Mouse (Mus musculus) ES-E14 (cell line): ENCODE data around the gene Itpr1. TPM values are rescaled to one million over a fixed set of nuclear protein-coding genes. Genes with fewer than 3 reads are reported as not detected.

Source experiments
- DNase-seq: peaks from one replicate; pipeline ENCODE4 v3.0.0-alpha.2; 2013; ENCODE audit warnings: low read depth, low spot score
- H3K27ac ChIP-seq: 2 replicates; pipeline ENCODE4 v1.5.1; 2012; ENCODE audit warnings: low read depth, mild to moderate bottlenecking, low read length, moderate library complexity, mixed read lengths; ENCODE audit not compliant: poor library complexity, insufficient read depth, severe bottlenecking
- H3K36me3 ChIP-seq: 2 replicates; pipeline ENCODE4 v1.6.1; 2012; ENCODE audit warnings: mild to moderate bottlenecking, low read length, moderate library complexity, mixed read lengths; ENCODE audit not compliant: control insufficient read depth, poor library complexity, insufficient read depth, severe bottlenecking
- H3K4me1 ChIP-seq, 2 experiments: fragments of 150-350 bp in 1 of 2; sonication (generic) in 1 of 2; 2 replicates each; pipeline ENCODE4 v1.6.1; 2012; ENCODE audit warnings: low read length in 2 of 2, mild to moderate bottlenecking in 1 of 2, mixed read lengths in 1 of 2; ENCODE audit not compliant: control insufficient read depth in 2 of 2, insufficient read depth in 2 of 2, poor library complexity in 1 of 2
- H3K4me3 ChIP-seq, 2 experiments: fragments of 150-350 bp in 1 of 2; sonication (generic) in 1 of 2; 2 replicates each; pipeline ENCODE4 v1.5.1; 2012; ENCODE audit warnings: low read length in 2 of 2, low read depth in 1 of 2, mild to moderate bottlenecking in 1 of 2, mixed read lengths in 1 of 2; ENCODE audit not compliant: insufficient read depth in 1 of 2, poor library complexity in 1 of 2, severe bottlenecking in 1 of 2
- H3K9ac ChIP-seq: 2 replicates; pipeline ENCODE4 v1.6.1; 2012; ENCODE audit warnings: low read depth, mild to moderate bottlenecking, low read length, mixed read lengths; ENCODE audit not compliant: poor library complexity, insufficient read depth, severe bottlenecking
- H3K9me3 ChIP-seq: fragments of 150-350 bp; sonication (generic); 2 replicates; pipeline ENCODE4 v1.6.1; 2012; ENCODE audit warnings: low read depth, mild to moderate bottlenecking, low read length; ENCODE audit not compliant: control insufficient read depth, insufficient read depth
- CHD2 ChIP-seq: IDR thresholded peaks from 2 replicates; pipeline ENCODE4 v1.6.1; 2014; ENCODE audit warnings: mild to moderate bottlenecking, low read depth, low read length, inconsistent platforms
- HCFC1 ChIP-seq: IDR thresholded peaks from 2 replicates; pipeline ENCODE4 v1.6.1; 2012; ENCODE audit warnings: low read length, inconsistent platforms, borderline replicate concordance; ENCODE audit not compliant: insufficient read depth
- MAFK ChIP-seq: IDR thresholded peaks from 2 replicates; pipeline ENCODE4 v1.6.1; 2014; ENCODE audit warnings: mild to moderate bottlenecking, low read depth, low read length, inconsistent platforms; ENCODE audit not compliant: insufficient read depth
- ZC3H11A ChIP-seq: IDR thresholded peaks from 2 replicates; pipeline ENCODE4 v1.6.1; 2012; ENCODE audit warnings: low read depth, mild to moderate bottlenecking, inconsistent platforms, low read length, borderline replicate concordance
- ZNF384 ChIP-seq: IDR thresholded peaks from 2 replicates; pipeline ENCODE4 v1.6.1; 2012; ENCODE audit warnings: low read depth, low read length, inconsistent platforms
- in situ Hi-C, 2 experiments: fragments of 600-800 bp; cut with MboI; formaldehyde crosslinking; loops; one replicate each; pipeline ENCODE4 v1.15.1; 2025; ENCODE audit warnings: low sequenced_read_pairs in 2 of 2, inconsistent platforms in 1 of 2; ENCODE audit not compliant: unreplicated experiment in 2 of 2
- total RNA-seq: library from RNA; depleted of rRNA; stranded (reverse); fragments of 300-350 nt; gene quantifications from 2 replicates; pipeline ENCODE4 v1.2.3, GENCODE M21; 2012

Gene Itpr1
- total RNA-seq, 1 experiment = 52.8 TPM

DNA sequence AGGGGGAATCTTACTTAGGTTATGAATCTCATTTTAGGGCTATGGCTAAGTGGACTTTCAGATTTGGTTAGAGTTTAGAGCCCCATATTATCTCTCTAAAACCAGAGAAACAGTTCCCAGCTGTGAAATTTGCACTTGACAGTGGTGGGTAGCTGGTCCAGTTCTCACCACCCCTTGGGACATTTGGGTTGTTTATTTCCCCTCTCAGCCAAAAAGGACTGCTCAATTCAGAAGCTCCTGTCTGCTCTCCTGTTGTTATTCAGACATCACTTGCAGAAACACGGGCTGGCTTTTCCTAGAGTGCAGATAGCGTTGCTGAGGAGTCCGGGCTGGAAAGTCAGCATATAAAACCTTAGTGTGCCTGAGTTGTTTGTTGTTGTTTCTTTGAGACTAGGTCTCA, 51.3 kb downstream of the Itpr1 start:
- Histone ChIP-seq H3K9me3 (no peaks in the 10 kb centered on the region), H3K36me3 (no peaks in the 10 kb centered on the region), H3K27ac (no peak overlapping the region), H3K9ac (no peak overlapping the region), H3K4me1 (peaks cover 3 to 8% of the 10 kb centered on the region in 2 experiments; a peak in 2 of 4 replicates), H3K4me3 (no peak overlapping the region)
- no peak for DNase-seq
- TF ChIP-seq ZNF384 (no peak), HCFC1 (no peak), CHD2 (no peak), ZC3H11A (no peak), MAFK (no peak)
- in situ Hi-C loops = no loop called here

DNA sequence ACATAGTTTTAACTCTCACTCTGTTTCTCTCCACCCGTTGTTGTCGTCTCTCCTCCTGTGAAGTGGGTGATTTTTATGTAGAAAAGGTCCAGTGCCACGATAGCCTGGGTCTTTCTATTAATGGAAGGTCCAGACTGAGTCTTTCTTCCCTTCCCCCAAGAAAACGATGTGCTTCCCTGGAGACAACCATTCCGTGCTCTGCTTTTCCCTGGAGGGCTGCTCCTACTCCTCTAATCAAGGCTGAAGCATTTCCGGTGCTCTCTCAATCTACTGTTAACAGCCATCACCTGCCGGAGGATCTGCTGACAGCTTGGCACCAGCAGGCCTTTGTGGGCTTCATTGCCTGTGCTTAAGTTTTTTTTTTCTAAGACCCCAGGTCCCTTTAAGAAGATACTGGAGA, 60.6 kb downstream of the Itpr1 start:
- H3K27ac ChIP-seq = no peak overlapping the region
- in situ Hi-C loops = no loop called here
- TF ChIP-seq ZNF384 (no peak), MAFK (no peak), ZC3H11A (no peak), CHD2 (no peak), HCFC1 (no peak)

DNA sequence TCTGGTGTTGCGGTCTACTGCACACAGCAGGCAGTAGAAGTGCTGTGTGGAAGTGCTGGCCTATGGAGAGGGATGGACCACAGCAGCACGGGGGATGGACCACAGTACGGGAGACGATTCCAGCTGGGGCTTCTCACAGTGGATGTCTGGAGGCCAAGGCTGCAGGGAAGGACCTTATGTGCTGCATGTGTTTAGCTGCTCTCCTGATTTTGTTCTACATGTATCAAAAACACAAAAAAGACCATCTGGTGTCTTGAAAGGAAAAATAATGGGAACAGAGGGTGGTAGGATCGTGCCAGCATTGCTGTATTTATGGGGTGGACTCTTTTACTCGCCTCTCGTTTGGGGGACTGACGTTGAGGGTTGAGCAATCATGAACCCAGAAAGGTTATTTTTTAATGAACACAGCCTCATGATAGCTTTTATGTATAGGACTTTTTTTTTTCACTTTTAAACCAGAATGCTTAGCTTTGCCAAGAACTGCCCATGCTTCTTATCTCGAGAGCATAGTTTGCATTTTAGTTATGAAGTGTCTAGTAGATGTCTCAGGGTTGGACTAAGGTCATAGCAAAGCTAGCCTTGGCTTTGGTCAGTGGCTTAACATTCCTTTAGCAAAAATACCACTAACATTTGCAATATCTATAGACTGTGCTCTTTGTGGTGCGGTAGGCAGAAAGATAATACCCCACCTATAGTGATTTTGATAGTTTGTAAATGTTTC, 61.6 kb downstream of the Itpr1 start:
- no peak for DNase-seq
- peaks cover 0 to 8% of the 10 kb centered on the region in 2 experiments; a peak in 1 of 4 replicates for H3K4me1 ChIP-seq
- H3K4me3 ChIP-seq = no peak overlapping the region
- in situ Hi-C loops = no loop called here
- H3K36me3 ChIP-seq = no peaks in the 10 kb centered on the region
- H3K27ac ChIP-seq = no peak overlapping the region
- H3K9me3 ChIP-seq = no peaks in the 10 kb centered on the region
- TF ChIP-seq ZNF384 (no peak), CHD2 (no peak), HCFC1 (no peak), MAFK (no peak), ZC3H11A (no peak)
- no peak overlapping the region for H3K9ac ChIP-seq

More for the DNA sequence above, 60.6 kb downstream of the Itpr1 start:
- Histone ChIP-seq H3K4me1 (peaks cover 0 to 8% of the 10 kb centered on the region in 2 experiments; a peak in 1 of 4 replicates), H3K4me3 (no peak overlapping the region), H3K36me3 (no peaks in the 10 kb centered on the region), H3K9ac (no peak overlapping the region), H3K9me3 (no peaks in the 10 kb centered on the region)
- no peak for DNase-seq

DNA sequence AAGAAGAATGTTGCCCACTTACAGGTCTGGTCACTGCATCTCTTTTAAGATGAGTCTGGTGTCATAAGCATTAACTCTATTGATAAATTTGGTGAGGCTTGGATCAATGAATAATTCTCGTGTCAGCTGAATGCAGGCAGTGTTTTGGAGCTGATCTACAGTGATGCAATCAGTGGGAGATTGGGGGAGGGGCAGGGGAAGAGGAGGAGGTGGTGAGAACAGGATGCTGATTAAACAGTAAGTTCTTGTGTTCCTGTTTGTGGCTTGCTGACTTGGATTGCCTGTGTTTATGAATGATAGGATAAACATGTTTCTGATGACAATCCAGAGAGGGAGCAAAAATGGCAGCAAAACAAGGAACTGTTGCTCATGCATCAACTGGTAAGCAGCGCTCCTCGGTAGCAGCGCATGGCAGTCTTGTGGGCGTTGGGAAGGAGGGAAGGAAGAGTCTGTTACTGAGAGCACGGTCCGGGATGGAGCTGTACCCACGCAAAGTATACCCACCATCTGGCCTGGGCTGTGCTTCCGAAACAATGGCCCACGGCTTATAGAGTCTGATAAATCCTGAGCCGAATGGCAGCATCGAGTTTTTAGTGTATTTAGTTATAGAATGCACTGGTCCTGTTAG, 64.1 kb downstream of the Itpr1 start:
- Histone ChIP-seq H3K4me3 (no peak overlapping the region), H3K9me3 (no peaks in the 10 kb centered on the region), H3K9ac (no peak overlapping the region), H3K27ac (no peak overlapping the region), H3K36me3 (no peaks in the 10 kb centered on the region), H3K4me1 (peaks cover 0 to 8% of the 10 kb centered on the region in 2 experiments; a peak in 1 of 4 replicates)
- TF ChIP-seq CHD2 = no peak
- no peak for TF ChIP-seq HCFC1
- TF ChIP-seq ZNF384 = no peak
- no peak for TF ChIP-seq MAFK
- TF ChIP-seq ZC3H11A = no peak
- no peak for DNase-seq
- in situ Hi-C loops = no loop called here
